Mouse (Mus musculus): ENCODE data around the gene Pde9a.

The Pde9a gene

GRCm38 (mm10) chr17:31378361-31378761, 7.6 kb upstream of the Pde9a start:
- CTCF ChIA-PET, result interaction anchor here (0.6 to 2.1 kb wide), 22 partner anchors 10 to 648 kb away, joined by 3 to 24 read pairs (median 6); no protein-coding TSS in a partner anchor

GRCm38 (mm10) chr17:31379086-31379485, 6.9 kb upstream of the Pde9a start:
- ChIA-PET POLR2A (interaction anchor here in 1 of 4 experiments (0.6 kb wide), 1 partner anchor 49 kb away, joined by 3 read pairs; no protein-coding TSS in a partner anchor), CTCF (interaction anchor here in 2 of 4 experiments (0.6 to 2.1 kb wide), 5 partner anchors 43 to 1120 kb away, joined by 4 to 18 read pairs (median 7); no protein-coding TSS in a partner anchor)

More at GRCm38 (mm10) chr17:31378361-31378761, 7.6 kb upstream of the Pde9a start:
- POLR2A ChIA-PET, result interaction anchor here in 2 of 4 experiments (0.6 to 1.0 kb wide), 4 partner anchors 17 to 665 kb away, joined by 3 to 7 read pairs (median 4); no protein-coding TSS in a partner anchor

GRCm38 (mm10) chr17:31379863-31380262, 6.1 kb upstream of the Pde9a start:
- POLR2A ChIA-PET, result no interaction called here
- CTCF ChIA-PET, result no interaction called here

GRCm38 (mm10) chr17:31383320-31383719, 2.7 kb upstream of the Pde9a start:
- CTCF ChIA-PET, result interaction anchor here in 2 of 4 experiments (0.7 to 1.6 kb wide), 2 partner anchors 109 to 113 kb away, joined by 4 read pairs; no protein-coding TSS in a partner anchor
- POLR2A ChIA-PET, result interaction anchor here in 3 of 4 experiments (0.7 to 1.7 kb wide), 6 partner anchors 22 to 109 kb away, joined by 3 to 8 read pairs (median 4); no protein-coding TSS in a partner anchor

- POLR2A ChIA-PET, result interaction anchor here in 3 of 4 experiments (0.8 to 2.5 kb wide), 12 partner anchors 9 to 179 kb away, joined by 3 to 8 read pairs (median 4); partner anchors contain the start of gene Pknox1 (in 1 of the 3)
- CTCF ChIA-PET, result interaction anchor here in 3 of 4 experiments (0.7 to 2.0 kb wide), 9 partner anchors 41 to 696 kb away, joined by 3 to 8 read pairs (median 4); no protein-coding TSS in a partner anchor
These were observed 912 bp upstream of the Pde9a start for GRCm38 (mm10) chr17:31384968-31385627.

- POLR2A ChIA-PET, result interaction anchor here (0.5 to 2.5 kb wide), 19 partner anchors 14 to 177 kb away, joined by 3 to 8 read pairs (median 3); partner anchors contain the start of gene Pknox1 (in 1 of the 4)
- CTCF ChIA-PET, result interaction anchor here (0.5 to 2.1 kb wide), 12 partner anchors 39 to 1528 kb away, joined by 3 to 8 read pairs (median 4); no protein-coding TSS in a partner anchor
These were observed 811 bp downstream of the Pde9a start for GRCm38 (mm10) chr17:31386766-31387275.

GRCm38 (mm10) chr17:31389432-31390050, 3.5 kb downstream of the Pde9a start:
- ChIA-PET POLR2A (interaction anchor here in 1 of 4 experiments (0.6 kb wide), 2 partner anchors 182 to 332 kb away, joined by 5 to 6 read pairs; partner anchors contain the start of gene Abcg1), CTCF (interaction anchor here in 3 of 4 experiments (0.6 to 1.3 kb wide), 5 partner anchors 30 to 45 kb away, joined by 3 to 5 read pairs (median 3); no protein-coding TSS in a partner anchor)

GRCm38 (mm10) chr17:31391462-31391861, 5.5 kb downstream of the Pde9a start:
- POLR2A ChIA-PET, result no interaction called here
- CTCF ChIA-PET, result no interaction called here

GRCm38 (mm10) chr17:31392041-31392440, 6.0 kb downstream of the Pde9a start:
- CTCF ChIA-PET, result no interaction called here
- POLR2A ChIA-PET, result no interaction called here

- ChIA-PET CTCF (interaction anchor here in 1 of 4 experiments (0.6 kb wide), 1 partner anchor 13 kb away, joined by 8 read pairs; no protein-coding TSS in a partner anchor), POLR2A (interaction anchor here in 3 of 4 experiments (0.6 to 1.3 kb wide), 5 partner anchors 8 to 213 kb away, joined by 3 to 5 read pairs (median 4); partner anchors contain the start of gene Pde9a (in 1 of the 3))
These were observed 7.8 kb downstream of the Pde9a start for GRCm38 (mm10) chr17:31393811-31394210.

- ChIA-PET CTCF (interaction anchor here in 3 of 4 experiments (0.6 to 1.0 kb wide), 3 partner anchors 92 to 283 kb away, joined by 3 to 6 read pairs (median 3); no protein-coding TSS in a partner anchor), POLR2A (interaction anchor here in 2 of 4 experiments (1.2 to 1.4 kb wide), 3 partner anchors 14 to 92 kb away, joined by 3 to 4 read pairs (median 3); partner anchors contain the start of gene Pde9a (in 1 of the 2))
These were observed 14.3 kb downstream of the Pde9a start for GRCm38 (mm10) chr17:31400294-31400693.

GRCm38 (mm10) chr17:31401160-31401559, 15.2 kb downstream of the Pde9a start:
- POLR2A ChIA-PET, result interaction anchor here (0.6 to 1.4 kb wide), 7 partner anchors 9 to 553 kb away, joined by 3 to 4 read pairs (median 3); partner anchors contain the start of gene Pde9a (in 2 of the 4)
- CTCF ChIA-PET, result interaction anchor here in 1 of 4 experiments (0.6 kb wide), 1 partner anchor 106 kb away, joined by 3 read pairs; no protein-coding TSS in a partner anchor

GRCm38 (mm10) chr17:31402713-31403112, 16.7 kb downstream of the Pde9a start:
- POLR2A ChIA-PET, result interaction anchor here in 1 of 4 experiments (0.5 kb wide), 1 partner anchor 143 kb away, joined by 3 read pairs; no protein-coding TSS in a partner anchor
- CTCF ChIA-PET, result interaction anchor here in 1 of 4 experiments (0.6 kb wide), 1 partner anchor 15 kb away, joined by 6 read pairs; no protein-coding TSS in a partner anchor

- CTCF ChIA-PET, result interaction anchor here in 2 of 4 experiments (0.5 to 0.7 kb wide), 2 partner anchors 62 to 77 kb away, joined by 3 to 4 read pairs; no protein-coding TSS in a partner anchor
- POLR2A ChIA-PET, result interaction anchor here in 3 of 4 experiments (0.5 to 2.0 kb wide), 10 partner anchors 8 to 417 kb away, joined by 3 to 5 read pairs (median 4); no protein-coding TSS in a partner anchor
These were observed 19.8 kb downstream of the Pde9a start for GRCm38 (mm10) chr17:31405694-31406227.

GRCm38 (mm10) chr17:31409741-31410350, 23.8 kb downstream of the Pde9a start:
- POLR2A ChIA-PET, result interaction anchor here in 3 of 4 experiments (0.6 to 7.7 kb wide), 13 partner anchors 8 to 265 kb away, joined by 3 to 68 read pairs (median 4); partner anchors contain the start of gene Pde9a (in 2 of the 3)

GRCm38 (mm10) chr17:31415258-31415657, 29.2 kb downstream of the Pde9a start:
- POLR2A ChIA-PET, result interaction anchor here in 2 of 4 experiments (1.2 to 7.7 kb wide), 3 partner anchors 9 to 14 kb away, joined by 3 to 39 read pairs (median 4); no protein-coding TSS in a partner anchor
- CTCF ChIA-PET, result interaction anchor here in 2 of 4 experiments (0.7 to 1.4 kb wide), 2 partner anchors 14 to 89 kb away, joined by 3 read pairs; no protein-coding TSS in a partner anchor

More at GRCm38 (mm10) chr17:31409741-31410350, 23.8 kb downstream of the Pde9a start:
- CTCF ChIA-PET, result interaction anchor here (0.6 to 1.2 kb wide), 11 partner anchors 12 to 728 kb away, joined by 3 to 7 read pairs (median 3); no protein-coding TSS in a partner anchor
